Mouse (Mus musculus) ovary, postnatal 14 days (tissue): Measurements from ENCODE around the gene Ikzf3.

Experiments used
- DNase-seq: peaks from one replicate; pipeline ENCODE4 v3.0.0; 2022; ENCODE audit warnings: low spot score

The Ikzf3 gene

DNA sequence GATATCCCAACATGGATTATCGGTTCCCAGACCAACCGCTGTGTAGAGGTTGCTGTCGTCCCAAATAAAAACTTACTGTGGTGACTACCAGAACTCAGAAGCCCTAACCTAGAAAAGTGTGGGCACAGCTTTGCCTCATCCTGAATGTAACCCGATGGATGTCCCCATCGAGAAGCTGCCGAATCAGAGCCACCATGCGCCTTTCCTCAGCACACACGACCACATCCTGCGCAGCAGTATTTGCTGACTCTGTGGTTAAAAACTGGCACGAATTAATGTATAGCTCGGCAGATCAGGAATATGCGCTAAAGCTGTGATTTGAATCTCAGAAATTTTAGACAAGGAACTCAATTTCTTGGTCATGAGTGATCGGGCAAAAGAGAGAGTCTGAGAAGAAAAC, 33.0 kb downstream of the Ikzf3 start:
- no peak for DNase-seq

DNA sequence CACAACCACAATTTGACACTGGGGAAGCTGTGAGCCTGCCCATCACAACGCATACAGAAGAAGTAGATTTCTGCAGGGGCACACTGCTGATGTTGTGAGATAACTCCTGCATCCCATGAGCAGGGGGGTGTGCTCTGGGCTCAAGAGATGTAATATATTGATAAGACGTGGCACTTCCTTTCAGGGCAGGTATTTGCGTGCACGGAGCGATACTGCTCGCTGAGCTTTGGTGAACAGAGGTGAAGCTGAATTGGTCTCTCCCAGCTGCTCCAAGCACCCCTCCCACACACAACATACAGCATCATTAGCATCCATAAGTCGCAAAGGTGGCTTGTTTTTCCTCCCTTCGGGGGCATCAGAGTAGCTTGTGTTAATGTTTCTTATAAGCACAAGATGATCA, 35.7 kb downstream of the Ikzf3 start:
- DNase-seq, result no peak

GRCm38 (mm10) chr11:98509434-98509833, 36.4 kb downstream of the Ikzf3 start:
- no peak for DNase-seq

GRCm38 (mm10) chr11:98504926-98505325, 40.9 kb downstream of the Ikzf3 start:
- DNase-seq, result no peak

DNA sequence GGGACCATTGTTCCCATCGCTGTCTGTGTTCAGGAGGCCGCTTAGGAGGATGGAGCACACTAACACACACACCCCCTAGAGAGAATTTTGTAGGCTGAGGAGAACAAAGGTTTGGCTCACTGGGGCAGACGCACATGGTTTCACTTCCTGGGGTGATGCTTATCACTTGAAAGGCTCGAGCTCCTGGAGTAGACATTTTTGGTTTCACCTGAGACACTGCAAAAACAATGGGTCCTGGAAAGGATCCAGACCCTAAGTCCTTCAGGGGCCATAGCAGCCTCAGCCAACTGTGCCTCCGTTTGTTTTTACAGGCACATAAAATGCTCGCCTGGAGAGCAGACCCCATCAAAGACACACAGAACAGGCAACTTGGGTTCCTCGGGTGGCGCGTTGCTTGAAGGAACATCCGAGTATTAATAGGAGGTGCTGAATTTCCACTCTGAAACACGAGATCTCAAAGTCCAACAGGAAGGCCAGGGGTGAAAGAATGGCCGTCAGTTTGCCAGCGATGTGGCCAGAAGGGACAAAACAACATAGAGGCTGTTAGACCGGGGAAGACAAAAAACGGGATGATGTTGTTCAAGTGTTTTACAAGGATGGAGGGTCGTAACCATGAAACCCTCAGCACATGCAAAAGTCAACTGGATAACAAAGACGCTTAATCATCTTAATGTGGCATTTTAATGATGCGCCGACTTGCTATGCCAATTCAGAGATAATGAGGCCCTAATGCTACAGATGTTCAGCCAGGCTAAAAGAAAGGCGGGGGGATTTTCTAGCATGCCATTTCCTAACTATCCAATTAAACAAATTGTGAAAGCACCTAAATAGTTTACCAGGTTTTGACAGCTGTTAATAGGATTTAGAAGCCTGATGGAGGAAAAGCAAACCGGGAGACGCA, 48.2 kb downstream of the Ikzf3 start:
- DNase-seq, result peak; percentile 11

DNA sequence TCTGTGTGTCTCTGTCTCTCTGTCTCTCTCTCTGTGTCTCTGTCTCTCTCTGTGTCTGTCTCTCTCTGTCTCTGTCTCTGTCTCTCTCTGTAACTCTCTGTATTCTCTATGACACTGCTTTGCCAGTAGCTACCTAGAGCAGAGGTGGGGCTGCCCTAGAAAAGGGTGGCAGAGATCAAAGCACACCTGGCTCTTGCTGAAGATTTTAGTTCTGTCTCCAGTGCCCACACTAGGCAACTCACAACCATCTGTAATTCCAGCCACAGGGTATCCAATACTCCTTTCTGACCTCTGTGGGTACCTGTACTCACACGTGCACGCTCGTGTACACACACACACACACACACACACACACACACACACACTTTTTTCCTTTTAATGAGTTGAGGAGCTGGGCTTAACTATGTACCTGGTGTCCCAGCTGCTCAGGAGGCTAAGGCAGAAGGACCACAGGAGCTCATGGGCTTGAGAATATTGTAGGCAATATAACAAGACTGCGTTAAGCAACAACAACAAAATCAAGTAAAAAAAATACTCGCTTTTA, 50.6 kb downstream of the Ikzf3 start:
- DNase-seq, result no peak

DNA sequence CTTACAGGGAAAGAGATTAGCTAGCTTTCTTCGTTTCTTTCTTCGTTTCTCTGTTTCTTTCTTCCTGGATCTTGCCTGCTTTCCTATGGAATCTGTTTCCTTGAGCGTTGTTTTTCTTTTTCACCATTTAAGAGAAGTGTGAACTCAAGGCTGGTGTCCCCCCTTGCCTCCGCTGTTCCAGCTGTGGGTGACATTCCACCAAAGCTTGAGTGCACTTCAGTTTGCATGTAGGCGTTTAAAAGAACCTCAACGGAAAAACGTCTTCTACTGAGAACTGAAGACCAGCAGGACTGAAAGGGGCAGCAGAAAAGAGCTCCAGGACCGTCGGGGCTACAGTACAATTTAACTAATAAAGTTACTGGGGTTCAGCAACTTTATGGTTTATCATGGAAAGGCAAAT, 52.4 kb downstream of the Ikzf3 start:
- no peak for DNase-seq

- DNase-seq, result no peak
These were observed 52.9 kb downstream of the Ikzf3 start for GRCm38 (mm10) chr11:98492959-98493358.

DNA sequence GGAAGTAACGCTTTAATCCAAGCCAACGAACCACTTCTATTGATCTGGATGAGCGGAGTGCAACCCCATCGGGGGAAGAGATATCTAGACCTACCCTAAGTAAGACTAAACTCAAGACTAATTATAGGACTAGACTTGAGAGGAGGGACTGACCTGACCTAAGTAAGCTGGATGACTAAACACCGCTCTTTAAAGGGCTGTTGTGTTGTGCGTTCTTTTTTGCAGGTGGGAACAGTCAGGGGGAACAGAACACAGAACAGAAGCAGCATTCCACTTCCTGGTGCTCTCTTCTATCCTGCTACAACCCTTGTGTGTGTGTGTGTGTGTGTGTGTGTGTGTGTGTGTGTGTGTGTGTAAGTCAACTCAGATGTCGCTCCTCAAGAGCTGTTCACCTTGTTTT, 54.3 kb downstream of the Ikzf3 start:
- DNase-seq, result no peak

DNA sequence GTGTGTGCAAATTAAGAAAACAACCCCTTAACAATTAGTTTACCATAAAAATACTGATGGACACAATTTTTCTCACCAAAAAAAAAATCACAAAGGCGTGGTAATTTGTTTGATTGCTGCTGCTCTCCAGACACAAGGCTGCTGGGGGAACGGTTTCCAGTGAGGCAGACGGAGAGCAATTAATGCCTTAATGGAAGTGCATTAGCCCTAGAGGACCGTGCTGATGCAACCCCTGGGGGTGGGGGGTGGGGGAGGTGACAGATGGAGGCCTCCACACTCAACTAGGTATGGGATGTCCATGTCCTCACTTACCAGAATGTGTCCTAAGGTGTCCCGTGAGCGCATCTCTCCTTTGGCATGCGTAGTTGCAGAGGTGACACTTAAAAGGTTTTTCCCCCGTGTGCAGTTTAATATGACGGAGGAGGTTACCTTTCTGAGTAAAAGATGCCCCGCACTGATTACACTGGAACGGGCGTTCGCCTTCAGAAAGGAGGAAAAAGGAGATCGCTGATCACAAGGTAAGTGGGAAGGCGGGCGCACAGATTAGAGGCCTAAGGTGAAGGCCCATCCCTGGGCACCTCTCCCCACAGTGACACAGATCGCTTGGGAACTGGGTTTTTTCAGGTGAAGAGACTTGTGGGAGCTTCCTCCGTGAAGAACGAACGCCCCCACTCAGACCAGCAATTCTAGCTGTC, 57.1 kb downstream of the Ikzf3 start:
- no peak for DNase-seq

DNA sequence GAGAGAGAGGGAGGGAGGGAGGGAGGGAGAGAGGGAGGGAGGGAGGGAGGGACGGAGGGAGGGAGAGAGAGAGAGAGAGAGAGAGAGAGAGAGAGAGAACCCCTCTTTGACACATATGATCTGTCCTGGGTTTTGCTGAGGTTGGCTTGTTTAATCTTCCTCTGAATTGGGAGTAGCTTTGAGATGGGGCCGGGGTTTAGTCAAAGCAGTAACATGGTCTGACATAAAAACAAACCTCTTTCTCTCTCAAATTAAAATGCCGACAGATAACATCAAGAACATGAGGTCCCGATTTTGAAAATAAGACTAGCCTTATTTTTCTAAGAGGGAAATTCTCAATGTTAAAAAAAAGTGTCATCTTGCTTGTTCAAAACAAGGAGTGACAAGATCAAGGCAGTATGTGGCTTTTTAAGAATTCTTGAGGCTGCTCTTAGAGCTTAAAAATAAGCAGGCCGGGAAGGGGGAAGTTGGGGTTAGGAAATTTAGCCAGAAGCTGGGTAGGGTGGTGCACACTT, 58.2 kb downstream of the Ikzf3 start:
- DNase-seq, result no peak

- no peak for DNase-seq
These were observed 60.1 kb downstream of the Ikzf3 start for GRCm38 (mm10) chr11:98485749-98486148.

- no peak for DNase-seq
These were observed 63.8 kb downstream of the Ikzf3 start for GRCm38 (mm10) chr11:98482067-98482466.

GRCm38 (mm10) chr11:98481231-98481630, 64.6 kb downstream of the Ikzf3 start:
- no peak for DNase-seq

GRCm38 (mm10) chr11:98479940-98480497, 65.8 kb downstream of the Ikzf3 start:
- DNase-seq, result no peak

GRCm38 (mm10) chr11:98479026-98479939, 66.5 kb downstream of the Ikzf3 start:
- DNase-seq, result no peak

- DNase-seq, result no peak
These were observed 68.7 kb downstream of the Ikzf3 start for GRCm38 (mm10) chr11:98477011-98477701.

GRCm38 (mm10) chr11:98476434-98476807, 69.4 kb downstream of the Ikzf3 start:
- no peak for DNase-seq

DNA sequence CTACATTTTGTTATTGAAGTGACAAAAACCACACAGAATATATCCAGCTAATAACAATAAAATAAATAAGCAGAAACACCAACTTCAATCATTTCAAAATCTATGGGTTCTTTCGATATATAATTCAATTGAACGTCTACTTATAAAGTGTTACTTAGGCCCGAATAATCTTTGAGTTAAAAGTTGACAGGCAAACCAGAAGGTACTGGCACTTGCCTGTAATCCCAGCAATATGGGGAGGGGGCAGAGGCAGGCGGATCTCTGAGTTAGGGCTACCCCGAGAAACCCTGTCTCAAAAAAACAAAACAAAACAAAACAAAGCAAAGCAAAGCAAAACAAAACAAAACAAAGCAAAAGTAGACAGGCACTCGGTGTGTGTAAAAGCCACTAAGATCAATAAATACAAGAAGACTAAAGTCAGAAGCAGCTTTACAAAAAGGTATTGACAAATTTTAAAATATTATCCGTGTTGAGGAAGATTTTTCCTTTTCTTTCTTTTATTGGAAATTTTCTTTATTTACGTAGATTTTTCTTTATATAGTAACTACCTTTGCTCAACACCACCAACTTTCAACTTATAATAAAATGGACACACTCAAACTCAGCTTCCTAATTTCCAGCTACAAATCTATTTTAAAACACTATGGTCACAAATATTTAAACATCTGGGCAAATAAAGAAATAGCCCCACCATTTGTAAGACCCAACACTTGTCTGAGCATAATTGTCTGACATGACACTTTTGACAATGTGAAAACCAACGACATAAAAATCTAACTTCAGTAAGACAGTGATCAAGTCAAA, 70.0 kb downstream of the Ikzf3 start:
- no peak for DNase-seq

GRCm38 (mm10) chr11:98474967-98475366, 70.9 kb downstream of the Ikzf3 start:
- no peak for DNase-seq
